Mouse (Mus musculus) C2C12 (cell line): ENCODE measurements around the gene Kif17. TPM values are rescaled to one million over a fixed set of nuclear protein-coding genes. Genes with fewer than 3 reads are reported as not detected.

Experiments
- H3K27me3 ChIP-seq: one replicate; pipeline ENCODE4 v1.6.1; 2011; ENCODE audit not compliant: control insufficient read depth, insufficient read depth, insufficient read length
- H3K36me3 ChIP-seq: one replicate; pipeline ENCODE4 v1.6.1; 2011; ENCODE audit not compliant: control insufficient read depth, insufficient read depth
- H3K4me3 ChIP-seq: one replicate; pipeline ENCODE4 v1.5.1; 2011; ENCODE audit warnings: mild to moderate bottlenecking, control low read depth; ENCODE audit not compliant: poor library complexity, insufficient read depth, severe bottlenecking
- H3K79me2 ChIP-seq: one replicate; pipeline ENCODE4 v1.6.1; 2011; ENCODE audit not compliant: control insufficient read depth, insufficient read depth
- H3K79me3 ChIP-seq: one replicate; pipeline ENCODE4 v1.6.1; 2011; ENCODE audit warnings: low read depth, control low read depth
- H3ac ChIP-seq: one replicate; pipeline ENCODE3; 2011; ENCODE audit warnings: low read depth; ENCODE audit not compliant: control insufficient read depth, insufficient read length
- CEBPB ChIP-seq: IDR thresholded peaks from one replicate; pipeline ENCODE4 v1.6.1; 2011; ENCODE audit warnings: low read depth, mild to moderate bottlenecking, control low read depth, moderate library complexity
- CTCF ChIP-seq: IDR thresholded peaks from one replicate; pipeline ENCODE4 v1.5.1; 2011; ENCODE audit not compliant: control insufficient read depth, insufficient read depth, insufficient read length
- FOSL1 ChIP-seq: IDR thresholded peaks from one replicate; pipeline ENCODE4 v1.8.0; 2011; ENCODE audit warnings: mild to moderate bottlenecking, low read length; ENCODE audit not compliant: poor library complexity, insufficient read depth, severe bottlenecking
- MAX ChIP-seq: IDR thresholded peaks from one replicate; pipeline ENCODE4 v1.6.1; 2011; ENCODE audit warnings: mild to moderate bottlenecking, control low read depth
- MYOD1 ChIP-seq: IDR thresholded peaks from one replicate; pipeline ENCODE4 v1.6.1; 2011; ENCODE audit warnings: low read depth; ENCODE audit not compliant: control insufficient read depth, insufficient read length
- MYOG ChIP-seq: IDR thresholded peaks from one replicate; pipeline ENCODE4 v1.6.1; 2011; ENCODE audit not compliant: control insufficient read depth, insufficient read length; ENCODE audit errors: extremely low read depth
- USF1 ChIP-seq: IDR thresholded peaks from one replicate; pipeline ENCODE4 v1.6.1; 2011; ENCODE audit warnings: low read depth, mild to moderate bottlenecking, control low read depth, moderate library complexity
- polyA plus RNA-seq: library from polyadenylated mRNA; unstranded; fragments of >200 nt; fragmentation: generic; extraction: Trizol; gene quantifications from one replicate; pipeline ENCODE4 v1.2.1, GENCODE M21; 2012; ENCODE audit warnings: missing spikeins

Gene Kif17
- polyA plus RNA-seq, 1 experiment: 0.02 TPM

GRCm38 (mm10) chr4:138312105-138312504 is 61.9 kb downstream of the Kif17 start:
- Histone ChIP-seq H3K4me3 (no peak overlapping the region), H3K36me3 (peaks cover 27% of the 10 kb centered on the region), H3K27me3 (no peaks in the 10 kb centered on the region), H3K79me3 (peaks cover 1% of the 10 kb centered on the region), H3ac (no peak overlapping the region), H3K79me2 (peaks cover 13% of the 10 kb centered on the region)
- no peak for TF ChIP-seq CEBPB
- TF ChIP-seq FOSL1: no peak
- TF ChIP-seq MAX: no peak
- no peak for TF ChIP-seq MYOD1
- no peak for TF ChIP-seq MYOG
- no peak for TF ChIP-seq USF1
- no peak for TF ChIP-seq CTCF

GRCm38 (mm10) chr4:138313021-138313420 is 62.8 kb downstream of the Kif17 start:
- no peak for TF ChIP-seq CTCF
- H3K36me3 ChIP-seq: peaks cover 27% of the 10 kb centered on the region
- no peak overlapping the region for H3K4me3 ChIP-seq
- H3K79me3 ChIP-seq: no peaks in the 10 kb centered on the region
- H3K79me2 ChIP-seq: peaks cover 4% of the 10 kb centered on the region
- no peak overlapping the region for H3ac ChIP-seq
- H3K27me3 ChIP-seq: no peaks in the 10 kb centered on the region

GRCm38 (mm10) chr4:138313795-138314194 is 63.6 kb downstream of the Kif17 start:
- Histone ChIP-seq H3K27me3 (no peaks in the 10 kb centered on the region), H3K4me3 (no peak overlapping the region), H3K79me2 (no peaks in the 10 kb centered on the region), H3K79me3 (no peaks in the 10 kb centered on the region), H3K36me3 (peaks cover 27% of the 10 kb centered on the region), H3ac (no peak overlapping the region)
- TF ChIP-seq USF1 (no peak), FOSL1 (no peak), MYOD1 (no peak), MAX (no peak), MYOG (no peak), CTCF (no peak), CEBPB (no peak)

GRCm38 (mm10) chr4:138315781-138316180 is 65.5 kb downstream of the Kif17 start:
- TF ChIP-seq USF1: no peak
- Histone ChIP-seq H3K79me3 (no peaks in the 10 kb centered on the region), H3ac (no peak overlapping the region), H3K36me3 (peaks cover 16% of the 10 kb centered on the region), H3K27me3 (no peaks in the 10 kb centered on the region), H3K79me2 (no peaks in the 10 kb centered on the region), H3K4me3 (no peak overlapping the region)

- Histone ChIP-seq H3K79me3 (no peaks in the 10 kb centered on the region), H3K4me3 (no peak overlapping the region), H3K79me2 (no peaks in the 10 kb centered on the region), H3K27me3 (no peaks in the 10 kb centered on the region), H3K36me3 (peaks cover 12% of the 10 kb centered on the region), H3ac (no peak overlapping the region)
- TF ChIP-seq MAX: no peak
- TF ChIP-seq MYOD1: no peak
- no peak for TF ChIP-seq CTCF
- no peak for TF ChIP-seq USF1
- TF ChIP-seq FOSL1: no peak
- TF ChIP-seq MYOG: no peak
- no peak for TF ChIP-seq CEBPB
These were observed 66.1 kb downstream of the Kif17 start for GRCm38 (mm10) chr4:138316369-138316768.

GRCm38 (mm10) chr4:138318509-138319266 is 68.5 kb downstream of the Kif17 start:
- no peaks in the 10 kb centered on the region for H3K79me3 ChIP-seq
- no peak for TF ChIP-seq FOSL1
- TF ChIP-seq CTCF: peak; percentile 86
- H3K4me3 ChIP-seq: no peak overlapping the region
- H3ac ChIP-seq: no peak overlapping the region
- H3K36me3 ChIP-seq: no peaks in the 10 kb centered on the region
- no peaks in the 10 kb centered on the region for H3K27me3 ChIP-seq
- H3K79me2 ChIP-seq: no peaks in the 10 kb centered on the region
